Mouse (Mus musculus) liver, embryonic 14.5 days (tissue): ENCODE results near the gene Cwc27.

Experiments used
- CTCF ChIP-seq: IDR thresholded peaks from 2 replicates; pipeline ENCODE4 v1.5.1; 2016; ENCODE audit warnings: antibody characterized with exemption, low read depth, control low read depth
- EP300 ChIP-seq: IDR thresholded peaks from 2 replicates; pipeline ENCODE4 v1.6.1; 2016; ENCODE audit warnings: antibody characterized with exemption, low read depth

DNA sequence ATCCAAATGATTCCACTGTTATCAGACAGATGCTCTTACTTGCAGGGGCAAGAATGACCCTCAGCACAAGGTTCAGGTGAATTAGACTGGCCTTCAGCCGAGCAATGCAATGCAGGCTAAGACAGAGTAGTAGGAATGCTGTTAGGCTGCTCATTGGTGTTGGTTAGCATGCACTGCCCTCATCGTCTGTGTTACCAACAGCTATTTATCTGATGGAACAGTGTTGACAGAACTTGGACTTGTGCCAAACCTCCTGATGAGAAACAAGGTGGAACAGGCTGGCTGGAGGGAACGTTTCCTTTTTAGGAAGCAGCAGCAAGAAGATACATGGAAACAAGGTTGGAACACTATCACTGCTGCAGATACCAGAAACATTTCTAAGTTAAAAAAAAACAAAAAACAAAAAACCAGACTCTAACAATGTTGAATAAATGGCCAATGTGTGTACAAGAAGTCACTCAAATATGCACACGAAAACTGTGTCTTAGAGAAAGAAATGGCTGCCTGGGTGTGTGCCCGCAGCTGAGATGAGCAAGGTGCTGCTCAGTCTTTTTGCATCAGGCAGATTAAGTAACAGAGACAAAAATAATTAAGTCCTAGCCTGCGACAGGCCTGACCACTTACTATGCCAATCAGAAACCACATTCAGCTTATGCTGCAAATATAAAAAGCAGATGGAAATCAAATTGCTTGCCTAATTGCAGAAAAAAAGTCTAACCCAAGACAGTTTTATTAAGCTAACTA, 122.2 kb downstream of the Cwc27 start:
- TF ChIP-seq CTCF (no peak), EP300 (no peak)
